Mouse (Mus musculus): Measurements from ENCODE around the gene Trpm6. TPM values are rescaled to one million over a fixed set of nuclear protein-coding genes. Genes with fewer than 3 reads are reported as not detected.
A peak's percentile ranks its signal among the peaks of the same experiment; 100 is the strongest.
"Not testable (repeated sequence)": the region's sequence is repeated elsewhere in the genome, so short reads cannot be mapped to it uniquely, and the experiment has no call there.

Gene Trpm6
- polyA plus RNA-seq (2015; fragmentation: Nextera tagmentation; extraction: Ambion mirVana): 0.06 and 0.16 TPM in 2 replicates

DNA sequence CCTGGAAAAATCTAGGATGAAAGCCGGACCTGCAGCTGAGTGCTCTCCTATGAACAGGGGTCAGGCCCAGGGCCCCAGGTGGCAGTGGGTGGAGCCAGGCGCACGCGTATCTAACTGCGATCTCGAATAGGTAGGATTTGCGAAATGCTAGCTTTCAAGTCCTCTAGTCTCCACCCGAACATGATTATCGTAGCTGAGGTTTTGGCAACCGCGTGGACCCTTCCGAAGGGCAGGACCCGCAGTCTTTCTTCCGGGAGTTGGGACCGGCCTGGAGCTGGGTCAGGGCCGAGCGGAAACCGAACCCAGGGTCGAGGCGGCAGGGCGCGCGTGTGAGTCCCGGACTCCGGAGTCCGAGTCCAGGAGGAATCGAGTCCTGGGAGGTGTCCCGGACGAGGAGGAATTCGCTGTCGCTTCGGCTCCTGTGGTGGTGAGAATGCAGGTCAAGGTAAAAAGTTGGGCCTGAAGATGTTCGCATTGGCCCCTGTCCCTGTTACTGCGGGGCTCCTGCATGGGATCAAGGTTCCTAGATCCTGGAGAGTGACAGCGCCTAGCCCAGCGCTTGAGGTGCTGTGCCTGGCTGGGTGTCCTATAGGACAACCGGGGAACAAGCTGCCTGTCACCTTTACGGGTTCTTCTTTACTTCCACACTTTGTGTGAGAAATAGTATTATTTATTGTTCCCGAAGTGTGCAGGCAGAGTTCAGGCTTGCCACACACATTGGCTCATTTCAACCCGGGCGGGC, at the start of gene Trpm6:
Trpm6 (plus strand) TSS at position 386 of the 742 bp plus-strand sequence.
- no peak for ATAC-seq (ENCODE audit: extremely low read depth, insufficient number of reproducible peaks, low FRiP score, low TSS enrichment)
- peaks cover 24% of the 10 kb centered on the region for H3K27me3 ChIP-seq (replicated peaks)
- H3K9ac ChIP-seq: peak within 1 kb of the TSS; percentile 78
- WGBS: 4% methylated on average over 41 of the region's 41 CpGs
- H3K4me1 ChIP-seq: peaks cover 10% of the 10 kb centered on the region
- peak within 1 kb of the TSS; percentile 90 for H3K4me2 ChIP-seq
- no peaks in the 10 kb centered on the region for H3K9me3 ChIP-seq
- H3K4me3 ChIP-seq: peak within 1 kb of the TSS; percentile 57
- H3K27ac ChIP-seq (replicated peaks): no peak within 1 kb of the TSS
- H3K36me3 ChIP-seq: no peaks in the 10 kb centered on the region

DNA sequence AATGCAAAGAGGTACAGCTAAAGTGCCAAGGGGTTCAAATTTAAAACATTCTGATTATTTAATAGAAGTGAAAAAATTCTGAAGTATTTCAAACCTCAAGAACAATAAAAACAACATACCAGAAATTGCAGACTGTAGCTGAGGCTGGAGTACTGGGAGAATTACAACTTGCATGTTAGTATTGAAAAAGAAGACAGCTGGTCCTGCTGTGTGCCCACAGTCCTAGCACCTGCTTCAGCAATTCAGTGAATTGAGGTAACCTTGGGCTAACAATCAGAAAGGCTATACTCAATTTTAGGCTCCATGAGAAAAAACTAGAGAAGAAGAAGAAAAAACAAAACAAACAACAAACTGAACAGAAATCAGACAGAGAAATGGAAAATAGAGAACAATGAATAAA, 41.7 kb upstream of the Trpm6 start:
- no peaks in the 10 kb centered on the region for H3K9me3 ChIP-seq
- no peak overlapping the region for H3K4me2 ChIP-seq
- peaks cover 10% of the 10 kb centered on the region; the same call in 1 of the 2 replicates for H3K36me3 ChIP-seq
- H3K27me3 ChIP-seq (replicated peaks): no peaks in the 10 kb centered on the region
- no peak overlapping the region for H3K27ac ChIP-seq (replicated peaks)
- no peak overlapping the region for H3K9ac ChIP-seq
- H3K4me3 ChIP-seq: no peak overlapping the region
- ATAC-seq (ENCODE audit: extremely low read depth, insufficient number of reproducible peaks, low FRiP score, low TSS enrichment): no peak
- H3K4me1 ChIP-seq: peaks cover 9% of the 10 kb centered on the region

DNA sequence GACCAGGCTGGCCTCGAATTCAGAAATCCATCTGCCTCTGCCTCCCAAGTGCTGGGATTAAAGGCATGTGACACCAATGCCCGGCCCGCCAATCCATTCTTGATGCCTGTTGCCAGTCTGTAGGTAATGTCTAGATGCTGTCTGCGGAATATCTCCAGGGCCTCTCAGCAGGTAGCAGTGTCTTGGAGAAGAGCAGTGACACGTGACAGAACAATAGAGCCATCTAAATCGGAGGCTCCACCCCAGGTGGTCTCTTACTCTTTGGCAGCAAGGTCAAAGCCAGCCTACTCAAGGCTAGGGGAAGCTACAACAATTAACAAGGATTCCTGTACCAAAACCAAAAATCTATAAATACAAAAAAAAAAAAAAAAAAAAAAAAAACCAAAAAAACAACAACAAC, 38.9 kb upstream of the Trpm6 start:
- Histone ChIP-seq H3K4me1 (peaks cover 29% of the 10 kb centered on the region), H3K36me3 (peaks cover 10% of the 10 kb centered on the region; the same call in 1 of the 2 replicates), H3K9ac (no peak overlapping the region), H3K4me3 (no peak overlapping the region), H3K4me2 (no peak overlapping the region), H3K27me3 (replicated peaks) (no peaks in the 10 kb centered on the region), H3K27ac (replicated peaks) (no peak overlapping the region), H3K9me3 (no peaks in the 10 kb centered on the region)
- no peak for ATAC-seq (ENCODE audit: extremely low read depth, insufficient number of reproducible peaks, low FRiP score, low TSS enrichment)
- 76% methylated on average over 6 of the region's 6 CpGs for WGBS

DNA sequence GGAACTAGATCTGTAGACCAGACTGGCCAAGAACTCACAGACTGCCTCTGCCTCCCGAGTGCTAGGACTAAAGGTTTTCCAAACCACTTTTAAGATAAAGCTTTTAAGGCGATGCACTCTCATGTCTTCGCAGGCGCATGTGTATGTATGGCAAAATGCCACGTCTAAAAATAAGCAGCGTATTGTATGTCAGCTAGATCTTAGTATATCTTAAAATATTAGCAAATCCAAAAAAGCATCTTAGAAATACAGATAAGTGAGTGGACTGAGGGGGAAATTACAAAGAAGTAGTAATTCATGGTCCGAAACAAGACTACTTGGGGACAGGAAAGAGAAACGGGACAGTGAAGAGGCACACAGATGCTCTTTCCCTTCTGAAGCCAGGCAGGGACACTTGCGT, 38.2 kb upstream of the Trpm6 start:
- Histone ChIP-seq H3K27me3 (replicated peaks) (no peaks in the 10 kb centered on the region), H3K4me2 (no peak overlapping the region), H3K36me3 (peaks cover 8% of the 10 kb centered on the region; the same call in 1 of the 2 replicates), H3K9me3 (no peaks in the 10 kb centered on the region), H3K4me1 (peaks cover 32% of the 10 kb centered on the region), H3K27ac (replicated peaks) (no peak overlapping the region), H3K9ac (no peak overlapping the region), H3K4me3 (no peak overlapping the region)
- ATAC-seq (ENCODE audit: extremely low read depth, insufficient number of reproducible peaks, low FRiP score, low TSS enrichment): no peak
- 75% methylated on average over 9 of the region's 9 CpGs for WGBS

DNA sequence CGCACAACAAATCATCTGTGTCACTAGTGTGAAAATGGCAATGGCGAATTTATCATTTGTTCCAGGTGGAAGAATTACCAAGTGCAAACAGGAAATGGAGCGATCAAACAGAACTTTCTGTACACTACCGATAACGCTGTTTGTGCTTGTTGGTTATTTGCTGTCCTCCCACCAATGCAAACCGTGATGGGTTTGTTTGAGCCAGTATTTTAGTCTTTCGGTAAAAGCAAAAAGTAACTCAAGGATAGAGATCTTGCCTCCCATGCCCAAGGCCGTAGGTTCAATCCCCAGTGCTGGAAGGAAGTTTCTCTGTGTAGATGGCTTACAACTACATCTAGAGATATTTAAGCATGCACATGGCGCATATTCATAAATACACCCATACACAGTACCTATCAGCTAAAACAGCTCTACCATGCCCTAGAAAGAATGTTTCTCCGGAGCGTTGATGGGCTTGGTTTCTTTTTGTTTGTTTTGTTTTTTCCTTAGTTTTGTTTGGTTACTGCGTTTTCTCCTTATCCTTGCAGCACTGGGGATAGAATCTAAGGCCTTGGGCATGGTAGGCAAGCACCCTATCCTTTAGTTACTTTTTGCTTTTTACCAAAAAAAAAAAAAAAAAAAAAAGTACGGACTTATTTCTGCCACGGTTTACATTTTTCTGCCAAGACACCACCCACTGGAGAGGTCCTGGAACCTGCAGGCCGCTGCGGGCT, 37.5 kb upstream of the Trpm6 start:
- Histone ChIP-seq H3K36me3 (peaks cover 7% of the 10 kb centered on the region; the same call in 1 of the 2 replicates), H3K4me3 (peak overlapping the region; percentile 95), H3K9ac (peak overlapping the region; percentile 95), H3K4me1 (peaks cover 39% of the 10 kb centered on the region), H3K27ac (replicated peaks) (peak overlapping the region; percentile 97), H3K9me3 (no peaks in the 10 kb centered on the region), H3K4me2 (peak overlapping the region; percentile 91), H3K27me3 (replicated peaks) (no peaks in the 10 kb centered on the region)
- ATAC-seq (ENCODE audit: extremely low read depth, insufficient number of reproducible peaks, low FRiP score, low TSS enrichment): no peak
- 49% methylated on average over 16 of the region's 16 CpGs for WGBS

DNA sequence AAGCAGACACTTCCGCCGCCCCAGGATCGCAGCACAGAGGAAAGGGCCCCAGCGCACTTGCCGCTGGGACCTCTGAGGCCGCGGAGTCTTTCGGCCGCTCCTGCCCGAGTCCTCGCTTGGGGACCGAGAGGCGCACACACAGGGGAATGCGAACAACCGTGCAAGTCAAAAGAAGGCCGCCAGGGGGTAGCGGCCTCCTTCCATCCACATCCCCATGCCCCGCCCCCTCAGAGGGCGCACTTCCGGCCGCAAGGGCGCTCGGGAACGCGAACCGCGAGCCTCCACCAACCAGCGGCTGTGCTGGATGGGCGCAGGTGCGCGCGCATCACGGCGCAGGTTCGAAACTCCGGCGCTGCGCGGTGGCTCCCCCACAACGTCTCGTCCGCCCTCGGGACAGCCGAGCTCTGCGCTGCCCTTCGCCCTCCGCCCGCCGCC, 36.9 kb upstream of the Trpm6 start, which contains the start of gene D030056L22Rik:
D030056L22Rik (plus strand) TSS at position 328 of the 435 bp plus-strand sequence.
- no peaks in the 10 kb centered on the region for H3K9me3 ChIP-seq
- peak within 1 kb of the TSS; percentile 97 for H3K27ac ChIP-seq (replicated peaks)
- peak within 1 kb of the TSS; percentile 91 for H3K4me2 ChIP-seq
- H3K27me3 ChIP-seq (replicated peaks): no peaks in the 10 kb centered on the region
- WGBS: under 1% methylated on average over 49 of the region's 49 CpGs
- H3K4me3 ChIP-seq: peak within 1 kb of the TSS; percentile 95
- H3K4me1 ChIP-seq: peaks cover 39% of the 10 kb centered on the region
- ATAC-seq (ENCODE audit: extremely low read depth, insufficient number of reproducible peaks, low FRiP score, low TSS enrichment): peak; percentile 96
- H3K36me3 ChIP-seq: 0 out of 2 replicates have a peak, but pooled peaks cover 6% of the 10 kb centered on the region
- H3K9ac ChIP-seq: peak within 1 kb of the TSS; percentile 95

DNA sequence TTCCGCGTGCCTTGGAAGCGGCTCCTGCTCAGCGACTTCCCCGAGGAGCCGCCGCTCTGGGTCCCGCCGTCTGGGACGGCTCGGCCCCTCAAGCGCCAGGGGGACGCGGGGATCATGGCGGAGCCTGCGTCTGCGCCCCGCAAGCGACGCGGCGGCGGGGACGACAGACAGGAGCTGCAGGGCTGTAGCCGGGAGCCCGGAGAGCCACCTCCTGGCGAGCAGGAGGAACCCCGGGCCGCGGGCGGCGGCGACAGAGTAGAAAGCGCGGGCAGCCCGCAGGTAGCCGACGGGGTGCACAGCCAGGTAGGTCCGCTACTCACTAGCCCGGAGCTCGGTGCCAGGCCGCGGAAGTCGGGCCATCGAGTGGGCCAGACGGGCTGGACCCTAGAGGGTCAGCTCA, 36.4 kb upstream of the Trpm6 start:
- peaks cover 43% of the 10 kb centered on the region for H3K4me1 ChIP-seq
- peaks cover 10% of the 10 kb centered on the region; the same call in 1 of the 2 replicates for H3K36me3 ChIP-seq
- peak overlapping the region; percentile 95 for H3K4me3 ChIP-seq
- peak overlapping the region; percentile 95 for H3K9ac ChIP-seq
- peak; percentile 40 for ATAC-seq (ENCODE audit: extremely low read depth, insufficient number of reproducible peaks, low FRiP score, low TSS enrichment)
- WGBS: 0% methylated on average over 39 of the region's 46 CpGs
- H3K9me3 ChIP-seq; H3K27me3 ChIP-seq (replicated peaks): not testable (repeated sequence)
- H3K4me2 ChIP-seq: peak overlapping the region; percentile 91
- H3K27ac ChIP-seq (replicated peaks): peak overlapping the region; percentile 97

DNA sequence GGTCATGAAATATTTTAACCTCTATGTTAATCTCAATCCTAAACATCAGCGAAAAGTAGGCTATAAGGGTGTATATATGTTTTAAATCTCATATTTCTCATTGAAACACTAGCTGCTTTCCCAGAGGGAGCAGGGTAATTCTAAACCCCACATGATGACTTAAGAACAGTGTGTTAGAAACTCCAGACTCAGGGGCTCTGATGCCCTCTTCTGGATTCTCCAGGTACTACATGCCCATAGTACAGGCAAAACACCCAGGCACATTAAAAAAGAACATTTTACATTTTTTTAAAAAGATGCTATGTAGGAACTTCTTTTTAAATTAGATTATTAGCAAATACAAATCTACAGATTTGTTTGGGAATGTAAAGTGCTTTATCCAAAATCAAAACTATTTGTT, 33.4 kb upstream of the Trpm6 start:
- H3K9me3 ChIP-seq: no peaks in the 10 kb centered on the region
- H3K4me2 ChIP-seq: no peak overlapping the region
- no peak overlapping the region for H3K9ac ChIP-seq
- no peak overlapping the region; the same call in 1 of the 2 replicates for H3K27ac ChIP-seq (replicated peaks)
- H3K27me3 ChIP-seq (replicated peaks): no peaks in the 10 kb centered on the region
- H3K36me3 ChIP-seq: peaks cover 20% of the 10 kb centered on the region
- peaks cover 48% of the 10 kb centered on the region for H3K4me1 ChIP-seq
- WGBS: 24% methylated on average over 1 of the region's 1 CpGs
- no peak overlapping the region for H3K4me3 ChIP-seq
- no peak for ATAC-seq (ENCODE audit: extremely low read depth, insufficient number of reproducible peaks, low FRiP score, low TSS enrichment)

DNA sequence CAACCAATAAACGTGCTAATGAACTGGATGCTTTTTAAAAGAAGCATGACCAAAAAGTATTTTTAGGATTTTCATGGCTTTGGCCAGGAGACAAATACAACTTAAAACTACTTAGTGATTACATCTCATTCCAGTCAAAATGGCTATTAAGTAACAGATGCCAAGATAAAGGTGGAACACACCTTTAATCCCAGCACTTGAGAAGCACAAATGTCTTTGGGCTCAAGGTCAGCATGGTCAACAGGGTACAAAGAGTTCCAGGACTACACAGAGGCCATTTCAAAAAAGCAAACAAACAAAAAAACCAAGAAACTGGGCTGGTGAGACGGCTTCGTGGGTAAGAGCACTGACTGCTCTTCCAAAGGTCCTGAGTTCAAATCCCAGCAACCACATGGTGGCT, 29.4 kb upstream of the Trpm6 start:
- Histone ChIP-seq H3K9ac (no peak overlapping the region), H3K4me1 (peaks cover 24% of the 10 kb centered on the region), H3K36me3 (peaks cover 20% of the 10 kb centered on the region), H3K27me3 (replicated peaks) (no peaks in the 10 kb centered on the region), H3K4me3 (no peak overlapping the region), H3K27ac (replicated peaks) (no peak overlapping the region), H3K9me3 (no peaks in the 10 kb centered on the region), H3K4me2 (no peak overlapping the region)
- 89% methylated on average over 3 of the region's 3 CpGs for WGBS
- no peak for ATAC-seq (ENCODE audit: extremely low read depth, insufficient number of reproducible peaks, low FRiP score, low TSS enrichment)

DNA sequence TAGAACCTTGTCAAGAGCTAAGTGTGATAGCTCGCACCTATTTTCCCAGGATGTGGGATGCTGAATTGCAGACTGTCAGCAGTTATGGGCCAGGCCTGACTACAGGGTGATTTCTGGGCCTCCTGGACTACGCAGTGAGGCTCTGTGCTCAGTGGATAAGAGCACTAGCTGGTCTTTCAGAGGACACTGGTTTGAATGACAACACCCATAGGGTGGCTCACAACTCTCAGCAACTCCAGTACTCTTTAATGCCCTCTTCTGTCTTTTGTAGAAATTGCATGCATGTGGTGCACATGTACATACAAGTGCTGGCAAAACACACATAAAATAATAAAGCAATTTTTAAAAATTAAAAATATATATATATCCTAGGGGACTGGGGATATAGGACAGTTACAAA, 24.6 kb upstream of the Trpm6 start:
- 65% methylated on average over 2 of the region's 2 CpGs for WGBS
- ATAC-seq (ENCODE audit: extremely low read depth, insufficient number of reproducible peaks, low FRiP score, low TSS enrichment): no peak

DNA sequence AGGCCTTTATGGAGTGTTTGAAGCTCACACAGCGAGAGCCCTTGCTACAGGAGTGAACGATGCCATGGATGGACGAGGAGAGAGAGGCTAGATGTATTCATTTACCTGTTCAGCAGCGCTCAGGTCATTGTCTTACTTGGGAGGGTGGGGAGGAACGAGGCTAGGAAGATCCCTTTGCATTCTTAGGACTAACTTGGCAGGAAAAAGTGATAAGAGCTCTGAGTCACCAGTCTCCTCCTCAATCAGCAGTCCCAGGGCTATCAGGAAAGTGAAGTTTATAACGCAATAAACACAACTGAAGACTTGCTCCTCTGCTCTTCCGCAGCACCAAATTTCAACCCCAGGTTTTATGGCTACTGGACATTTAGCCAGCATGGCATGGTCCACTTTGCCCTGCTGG, 19.5 kb upstream of the Trpm6 start:
- no peak for ATAC-seq (ENCODE audit: extremely low read depth, insufficient number of reproducible peaks, low FRiP score, low TSS enrichment)
- no peak overlapping the region for H3K27ac ChIP-seq (replicated peaks)
- H3K36me3 ChIP-seq: no peaks in the 10 kb centered on the region
- peaks cover 18% of the 10 kb centered on the region for H3K4me1 ChIP-seq
- H3K9me3 ChIP-seq: no peaks in the 10 kb centered on the region
- WGBS: 49% methylated on average over 7 of the region's 7 CpGs
- H3K9ac ChIP-seq: no peak overlapping the region
- H3K27me3 ChIP-seq (replicated peaks): peaks cover 12% of the 10 kb centered on the region; the same call in 1 of the 2 replicates
- peak overlapping the region; percentile 54; the same call in 1 of the 2 replicates for H3K4me2 ChIP-seq
- H3K4me3 ChIP-seq: no peak overlapping the region

More for the DNA sequence above, 24.6 kb upstream of the Trpm6 start:
- Histone ChIP-seq H3K4me3 (no peak overlapping the region), H3K9ac (no peak overlapping the region), H3K4me1 (peaks cover 2% of the 10 kb centered on the region), H3K27ac (replicated peaks) (no peak overlapping the region), H3K4me2 (no peak overlapping the region), H3K36me3 (no peaks in the 10 kb centered on the region), H3K9me3 (no peaks in the 10 kb centered on the region), H3K27me3 (replicated peaks) (no peaks in the 10 kb centered on the region; the same call in 1 of the 2 replicates)
